Mouse (Mus musculus) thymus, postnatal 25 days (tissue): ENCODE measurements around the gene Nol4l.
A peak's percentile ranks its signal among the peaks of the same experiment; 100 is the strongest.

Experiments
- DNase-seq: peaks from one replicate; pipeline ENCODE4 v3.0.0; 2022

The Nol4l gene

GRCm38 (mm10) chr2:153443434-153444240 lies 86.1 kb downstream of the Nol4l start:
- DNase-seq = peak; percentile 49

GRCm38 (mm10) chr2:153442720-153443119 lies 87.1 kb downstream of the Nol4l start:
- DNase-seq = no peak

GRCm38 (mm10) chr2:153441228-153441627 lies 88.5 kb downstream of the Nol4l start:
- no peak for DNase-seq

GRCm38 (mm10) chr2:153440755-153441154 lies 89.0 kb downstream of the Nol4l start:
- DNase-seq = no peak

- no peak for DNase-seq
Observed at GRCm38 (mm10) chr2:153437306-153437659, 92.5 kb downstream of the Nol4l start.

- no peak for DNase-seq
Observed at GRCm38 (mm10) chr2:153436641-153437305, 93.0 kb downstream of the Nol4l start.

- no peak for DNase-seq
Observed at GRCm38 (mm10) chr2:153434880-153435831, 94.6 kb downstream of the Nol4l start.

- no peak for DNase-seq
Observed at GRCm38 (mm10) chr2:153433859-153434258, 95.9 kb downstream of the Nol4l start.

- no peak for DNase-seq
Observed at GRCm38 (mm10) chr2:153432492-153432891, 97.3 kb downstream of the Nol4l start.

- DNase-seq = no peak
Observed at GRCm38 (mm10) chr2:153430571-153430970, 99.2 kb downstream of the Nol4l start.

- no peak for DNase-seq
Observed at GRCm38 (mm10) chr2:153428485-153428884, 101.3 kb downstream of the Nol4l start.

- DNase-seq = no peak
Observed at GRCm38 (mm10) chr2:153426931-153427330, 102.8 kb downstream of the Nol4l start.

- no peak for DNase-seq
Observed at GRCm38 (mm10) chr2:153425998-153426670, 103.6 kb downstream of the Nol4l start.

- no peak for DNase-seq
Observed at GRCm38 (mm10) chr2:153425124-153425844, 104.5 kb downstream of the Nol4l start.

- no peak for DNase-seq
Observed at GRCm38 (mm10) chr2:153424557-153424956, 105.2 kb downstream of the Nol4l start.

- DNase-seq = no peak
Observed at GRCm38 (mm10) chr2:153423113-153423512, 106.7 kb downstream of the Nol4l start.

GRCm38 (mm10) chr2:153422051-153422450 lies 107.7 kb downstream of the Nol4l start:
- DNase-seq = no peak

GRCm38 (mm10) chr2:153421233-153421632 lies 108.5 kb downstream of the Nol4l start:
- no peak for DNase-seq

- no peak for DNase-seq
Observed at GRCm38 (mm10) chr2:153418381-153418780, 111.4 kb downstream of the Nol4l start.

GRCm38 (mm10) chr2:153417841-153418240 lies 111.9 kb downstream of the Nol4l start:
- DNase-seq = no peak

- peak; percentile 66 for DNase-seq
Observed at GRCm38 (mm10) chr2:153414607-153415006, 115.2 kb downstream of the Nol4l start.

GRCm38 (mm10) chr2:153412563-153412962 lies 117.2 kb downstream of the Nol4l start:
- DNase-seq = no peak
